Mouse (Mus musculus) embryonic facial prominence, embryonic 14.5 days (tissue): Measurements from ENCODE around the gene Polr2m. TPM values are rescaled to one million over a fixed set of nuclear protein-coding genes. Genes with fewer than 3 reads are reported as not detected.

Experiments used
- ATAC-seq: fragments of 200-750 bp; cut with Nextera tagmentation; 2 replicates; pipeline ENCODE4 v1.8.0; 2017; ENCODE audit warnings: low read depth, moderate number of reproducible peaks, moderate TSS enrichment
- DNase-seq: peaks from one replicate; pipeline ENCODE4 v3.0.0-alpha.2; 2015; ENCODE audit warnings: low spot score
- H3K27ac ChIP-seq: fragments of 300-500 bp; sonication (generic); replicated peaks from 2 replicates; pipeline ENCODE4 v1.5.1; 2014; ENCODE audit warnings: low read depth, mild to moderate bottlenecking, low read length, moderate library complexity
- H3K27me3 ChIP-seq: fragments of 300-500 bp; sonication (generic); replicated peaks from 2 replicates; pipeline ENCODE4 v1.6.1; 2014; ENCODE audit warnings: low read length; ENCODE audit not compliant: control insufficient read depth, insufficient read depth
- H3K36me3 ChIP-seq: fragments of 300-500 bp; sonication (generic); 2 replicates; pipeline ENCODE4 v1.6.1; 2014; ENCODE audit warnings: low read length, mixed read lengths; ENCODE audit not compliant: control insufficient read depth, insufficient read depth
- H3K4me1 ChIP-seq: fragments of 300-500 bp; sonication (generic); 2 replicates; pipeline ENCODE4 v1.6.1; 2014; ENCODE audit warnings: antibody characterized with exemption, low read length; ENCODE audit not compliant: control insufficient read depth, insufficient read depth
- H3K4me2 ChIP-seq: fragments of 300-500 bp; sonication (generic); 2 replicates; pipeline ENCODE4 v1.6.1; 2014; ENCODE audit warnings: low read depth, mild to moderate bottlenecking, low read length, moderate library complexity, mixed read lengths
- H3K4me3 ChIP-seq: fragments of 300-500 bp; sonication (generic); 2 replicates; pipeline ENCODE4 v1.5.1; 2014; ENCODE audit warnings: low read depth, mild to moderate bottlenecking, low read length
- H3K9ac ChIP-seq: fragments of 300-500 bp; sonication (generic); 2 replicates; pipeline ENCODE4 v1.6.1; 2014; ENCODE audit warnings: low read depth, mild to moderate bottlenecking, low read length, moderate library complexity, mixed read lengths
- H3K9me3 ChIP-seq: fragments of 300-500 bp; sonication (generic); 2 replicates; pipeline ENCODE4 v1.6.1; 2016; ENCODE audit warnings: low read length; ENCODE audit not compliant: control insufficient read depth
- WGBS: fragments of 180-500 bp; shearing (Covaris S2); extraction: QIAGEN DNeasy Blood & Tissue Kit; methylation state at CpG from one replicate; pipeline ENCODE4 v1.1.7; 2014; 5-methylcytosine and 5-hydroxymethylcytosine counted together
- polyA plus RNA-seq: library from polyadenylated mRNA; unstranded; fragments of >200 nt; fragmentation: Nextera tagmentation; extraction: Ambion mirVana; gene quantifications from 2 replicates; pipeline ENCODE4 v1.2.1, GENCODE M21; 2014

Gene Polr2m
- polyA plus RNA-seq: 302 and 338 TPM in 2 replicates

DNA sequence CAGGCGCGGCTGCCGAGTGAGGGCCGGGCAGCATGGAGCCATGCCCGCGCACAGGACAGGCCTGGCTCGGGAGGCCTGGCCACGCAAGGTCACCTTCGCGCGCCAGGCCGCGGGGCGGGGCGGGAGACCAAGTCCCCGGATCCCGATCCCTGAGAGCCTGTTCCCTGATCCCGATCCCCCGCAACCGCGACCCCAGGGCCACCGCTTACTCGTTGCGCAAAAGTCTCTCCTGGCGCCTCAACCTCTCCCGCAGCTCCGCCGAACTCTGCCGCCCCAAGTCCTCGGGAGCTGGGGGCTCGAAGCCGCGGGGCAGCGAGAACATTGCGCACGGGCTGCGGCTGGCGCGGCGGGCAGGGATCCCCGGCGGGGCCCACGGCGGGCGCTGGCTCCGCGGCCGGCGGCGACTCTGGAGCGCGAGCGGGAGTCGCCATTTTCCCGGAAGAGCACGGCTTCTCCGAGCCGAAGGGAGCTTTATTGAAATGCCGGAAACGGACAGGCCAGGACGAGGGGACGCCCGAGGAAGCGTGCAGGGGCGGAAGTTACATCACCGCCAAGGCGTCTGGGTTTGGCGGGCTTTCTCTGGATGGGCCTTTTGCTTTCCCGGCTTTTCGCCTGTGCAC lies at the start of gene Polr2m:
TSS of gene Polr2m (minus strand) at position 461 of the 620 bp plus-strand sequence.
- Histone ChIP-seq H3K27me3 (no peaks in the 10 kb centered on the region), H3K4me3 (peak within 1 kb of the TSS; percentile 88), H3K9me3 (no peaks in the 10 kb centered on the region), H3K27ac (peak within 1 kb of the TSS; percentile 94), H3K4me2 (peak within 1 kb of the TSS; percentile 68), H3K4me1 (peaks cover 6% of the 10 kb centered on the region; the same call in 1 of the 2 replicates), H3K36me3 (peaks cover 30% of the 10 kb centered on the region), H3K9ac (peak within 1 kb of the TSS; percentile 99)
- DNase-seq (peak; percentile 97), ATAC-seq (peak; percentile 98)
- WGBS: 0% methylated on average over 35 of the region's 70 CpGs

DNA sequence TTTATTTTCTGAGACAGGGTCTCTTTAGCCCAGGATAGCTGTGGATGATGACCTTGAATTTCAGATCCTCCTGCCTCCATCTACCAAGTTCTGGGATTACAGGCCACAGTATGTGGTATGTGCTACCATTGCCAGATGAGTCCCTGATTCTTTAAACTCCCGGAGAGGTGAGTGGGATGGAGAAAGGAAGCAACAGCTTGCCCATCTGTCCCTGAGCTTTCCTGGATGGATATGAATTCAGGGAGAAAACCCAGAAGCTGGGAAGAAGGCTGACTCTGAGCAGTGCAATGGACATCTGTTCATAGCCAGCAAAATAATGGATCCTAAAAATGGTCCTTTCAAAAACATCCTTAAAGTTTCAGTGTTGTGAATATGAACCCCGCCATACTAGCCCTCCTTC lies 49.3 kb upstream of the Polr2m start:
- Histone ChIP-seq H3K9ac (no peak overlapping the region), H3K4me1 (no peaks in the 10 kb centered on the region), H3K9me3 (0 out of 2 replicates have a peak, but pooled peaks cover 4% of the 10 kb centered on the region), H3K4me2 (no peak overlapping the region), H3K36me3 (no peaks in the 10 kb centered on the region), H3K27me3 (no peaks in the 10 kb centered on the region), H3K4me3 (no peak overlapping the region), H3K27ac (no peak overlapping the region)
- no peak for DNase-seq
- no peak for ATAC-seq
- 83% methylated on average over 2 of the region's 2 CpGs for WGBS

DNA sequence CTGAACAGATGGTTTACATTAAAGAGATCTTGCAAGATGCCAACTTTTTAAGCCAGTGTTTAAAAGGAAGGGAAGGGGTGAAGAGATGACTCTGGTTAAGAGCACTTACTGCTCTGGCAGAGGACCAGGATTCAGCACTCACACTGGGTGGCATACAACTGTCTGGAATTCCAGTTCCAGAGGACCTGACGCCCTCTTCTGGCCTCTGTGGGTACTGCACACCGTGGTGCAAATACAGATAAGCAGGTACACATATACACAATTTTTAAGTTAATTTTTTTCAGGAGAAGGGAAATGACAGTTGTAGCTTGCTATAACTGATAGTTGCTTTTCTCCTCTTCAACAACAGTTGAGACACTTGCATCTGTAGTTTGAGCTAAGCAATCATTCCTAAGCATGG lies 44.2 kb upstream of the Polr2m start:
- Histone ChIP-seq H3K9ac (no peak overlapping the region), H3K27ac (no peak overlapping the region), H3K9me3 (0 out of 2 replicates have a peak, but pooled peaks cover 5% of the 10 kb centered on the region), H3K4me3 (no peak overlapping the region), H3K4me1 (no peaks in the 10 kb centered on the region), H3K36me3 (no peaks in the 10 kb centered on the region), H3K4me2 (no peak overlapping the region), H3K27me3 (no peaks in the 10 kb centered on the region)
- ATAC-seq: no peak
- no peak for DNase-seq
- WGBS: 58% methylated on average over 2 of the region's 2 CpGs

DNA sequence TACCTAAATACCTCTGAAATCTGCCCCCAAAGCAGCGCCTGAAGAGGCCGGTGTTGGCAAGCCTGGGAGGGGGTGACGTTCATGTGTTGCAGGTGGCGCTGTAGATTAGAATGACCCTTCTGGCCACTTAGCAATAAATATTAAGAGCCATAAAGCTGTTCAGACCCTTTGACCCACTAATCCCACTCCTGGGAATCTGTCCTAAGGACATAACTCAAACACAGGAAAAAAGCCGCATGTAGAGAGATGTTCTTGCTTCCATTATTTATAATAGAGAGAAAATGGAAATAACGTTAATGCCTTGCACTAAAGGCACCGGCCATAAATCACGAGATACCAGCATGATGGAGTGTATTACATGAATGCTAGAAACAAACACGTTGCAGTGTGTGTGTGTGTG lies 41.7 kb upstream of the Polr2m start:
- Histone ChIP-seq H3K4me3 (no peak overlapping the region), H3K9me3 (0 out of 2 replicates have a peak, but pooled peaks cover 5% of the 10 kb centered on the region), H3K27ac (no peak overlapping the region), H3K27me3 (no peaks in the 10 kb centered on the region), H3K36me3 (no peaks in the 10 kb centered on the region), H3K9ac (no peak overlapping the region), H3K4me1 (no peaks in the 10 kb centered on the region), H3K4me2 (no peak overlapping the region)
- 77% methylated on average over 9 of the region's 9 CpGs for WGBS
- DNase-seq: no peak
- ATAC-seq: no peak

DNA sequence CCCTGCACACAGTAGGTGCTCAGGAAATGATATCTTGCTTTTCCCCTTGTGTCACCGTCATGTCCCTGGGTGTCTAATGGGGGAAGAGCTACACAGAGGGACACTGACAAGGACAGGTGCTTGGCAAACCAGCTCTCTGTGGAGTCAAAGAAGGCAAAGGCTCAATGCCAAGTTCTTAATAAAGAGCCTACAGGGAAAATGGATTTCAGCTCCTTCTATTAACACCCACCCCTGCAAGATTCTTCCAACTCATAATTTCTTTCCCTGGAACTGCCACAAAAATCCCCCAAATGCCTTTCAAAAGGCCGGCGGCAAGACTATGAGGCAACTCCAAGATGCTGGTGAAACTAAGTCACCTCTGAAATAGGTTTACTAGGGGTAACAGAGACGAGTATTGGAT lies 38.2 kb upstream of the Polr2m start:
- Histone ChIP-seq H3K4me1 (no peaks in the 10 kb centered on the region), H3K9me3 (no peaks in the 10 kb centered on the region), H3K27me3 (no peaks in the 10 kb centered on the region), H3K9ac (no peak overlapping the region), H3K4me2 (no peak overlapping the region), H3K36me3 (no peaks in the 10 kb centered on the region), H3K27ac (no peak overlapping the region), H3K4me3 (no peak overlapping the region)
- 88% methylated on average over 4 of the region's 4 CpGs for WGBS
- DNase-seq (no peak), ATAC-seq (no peak)

DNA sequence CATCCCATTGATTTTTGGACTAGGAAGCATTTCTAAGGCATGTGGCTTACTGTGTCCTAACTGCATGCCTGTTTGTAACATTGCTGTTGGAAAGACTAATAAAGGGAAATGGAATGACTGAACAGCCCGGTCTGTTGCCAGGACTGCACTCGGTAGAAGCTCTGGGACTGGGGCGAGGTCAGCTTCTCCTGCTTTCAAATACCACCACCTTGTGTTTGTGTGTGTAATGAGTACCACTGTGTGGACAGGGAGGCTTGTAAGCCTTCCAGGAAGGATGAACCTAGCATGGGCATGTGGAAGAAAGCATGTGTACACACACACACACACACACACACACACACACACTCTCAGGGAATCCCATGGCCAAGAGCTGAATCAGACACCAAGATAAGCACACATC lies 34.1 kb upstream of the Polr2m start:
- Histone ChIP-seq H3K4me1 (no peaks in the 10 kb centered on the region), H3K27me3 (no peaks in the 10 kb centered on the region), H3K36me3 (no peaks in the 10 kb centered on the region), H3K9ac (no peak overlapping the region), H3K9me3 (no peaks in the 10 kb centered on the region), H3K4me3 (no peak overlapping the region), H3K4me2 (no peak overlapping the region), H3K27ac (no peak overlapping the region)
- DNase-seq: no peak
- no peak for ATAC-seq
- WGBS: 67% methylated on average over 3 of the region's 3 CpGs

DNA sequence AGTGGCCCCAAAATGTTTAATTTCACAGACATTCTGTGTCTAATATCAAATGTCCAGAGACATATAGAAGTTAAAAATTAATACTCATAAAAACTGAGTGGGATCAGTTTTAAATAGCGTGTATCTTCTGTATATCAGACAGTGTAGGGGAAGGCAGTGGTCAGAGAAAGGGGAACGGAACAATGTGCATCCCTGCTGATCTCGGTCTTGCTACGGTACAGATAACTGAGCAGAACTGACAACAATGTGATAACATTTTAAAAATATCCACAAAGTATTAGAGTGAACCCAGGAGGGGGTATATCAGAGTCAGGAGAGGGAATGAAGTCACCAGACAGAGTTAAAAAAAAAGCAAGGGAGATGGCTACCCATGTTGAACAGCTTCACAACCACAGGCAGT lies 31.8 kb upstream of the Polr2m start:
- Histone ChIP-seq H3K27me3 (no peaks in the 10 kb centered on the region), H3K9me3 (no peaks in the 10 kb centered on the region), H3K27ac (no peak overlapping the region), H3K4me2 (no peak overlapping the region), H3K36me3 (no peaks in the 10 kb centered on the region), H3K9ac (no peak overlapping the region), H3K4me1 (no peaks in the 10 kb centered on the region), H3K4me3 (no peak overlapping the region)
- 92% methylated on average over 4 of the region's 4 CpGs for WGBS
- DNase-seq: no peak
- no peak for ATAC-seq

DNA sequence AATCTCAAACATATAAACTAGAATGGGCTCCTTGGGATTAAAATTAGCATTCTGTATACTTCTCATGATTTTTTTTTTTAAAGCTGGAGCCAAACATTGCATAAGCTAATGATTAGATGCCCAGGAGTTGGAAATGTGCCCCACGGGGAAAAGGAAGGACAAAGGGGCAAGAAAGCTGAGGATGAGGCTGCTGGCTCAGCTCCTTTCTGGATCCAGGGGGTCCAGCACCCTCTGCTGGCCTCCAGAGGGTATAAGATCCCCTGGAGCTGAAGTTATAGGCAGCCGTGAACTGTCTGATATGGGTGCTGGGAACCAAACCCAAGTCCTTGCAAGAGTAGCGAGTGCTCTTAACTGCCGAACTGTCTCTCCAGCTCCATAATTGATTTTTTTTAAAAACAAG lies 30.1 kb upstream of the Polr2m start:
- no peaks in the 10 kb centered on the region for H3K27me3 ChIP-seq
- no peak overlapping the region for H3K4me2 ChIP-seq
- H3K27ac ChIP-seq: no peak overlapping the region
- WGBS: 93% methylated on average over 4 of the region's 4 CpGs
- H3K9ac ChIP-seq: no peak overlapping the region
- ATAC-seq (no peak), DNase-seq (no peak)
- H3K4me1 ChIP-seq: no peaks in the 10 kb centered on the region
- H3K4me3 ChIP-seq: no peak overlapping the region
- no peaks in the 10 kb centered on the region for H3K36me3 ChIP-seq
- H3K9me3 ChIP-seq: no peaks in the 10 kb centered on the region

DNA sequence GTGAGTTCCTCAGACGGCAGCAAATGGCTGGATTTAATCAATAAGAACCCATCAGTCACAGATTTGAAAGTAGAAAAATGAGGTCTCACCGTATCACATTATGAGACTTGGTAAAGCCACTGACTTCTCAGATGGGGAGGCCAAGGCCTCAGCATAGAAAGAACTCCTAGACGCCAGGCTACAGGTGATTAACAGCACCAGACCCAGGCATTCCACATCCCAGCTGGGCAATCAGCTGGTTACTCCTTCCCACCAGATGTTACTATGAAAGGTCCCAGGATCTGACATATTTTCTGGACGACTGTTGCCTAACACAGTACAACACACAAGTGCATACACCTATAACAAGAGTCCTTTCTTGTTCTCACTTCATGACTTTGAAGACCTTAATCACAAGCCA lies 27.8 kb upstream of the Polr2m start:
- no peaks in the 10 kb centered on the region for H3K4me1 ChIP-seq
- no peak overlapping the region for H3K4me3 ChIP-seq
- H3K36me3 ChIP-seq: no peaks in the 10 kb centered on the region
- H3K4me2 ChIP-seq: no peak overlapping the region
- 53% methylated on average over 4 of the region's 4 CpGs for WGBS
- no peak overlapping the region for H3K9ac ChIP-seq
- ATAC-seq (no peak), DNase-seq (no peak)
- H3K27me3 ChIP-seq: no peaks in the 10 kb centered on the region
- H3K27ac ChIP-seq: no peak overlapping the region
- H3K9me3 ChIP-seq: no peaks in the 10 kb centered on the region
